Mouse (Mus musculus) embryonic facial prominence, embryonic 13.5 days (tissue): Measurements from ENCODE around the gene Slc43a1. TPM values are rescaled to one million over a fixed set of nuclear protein-coding genes. Genes with fewer than 3 reads are reported as not detected.
"Not testable (repeated sequence)": the region's sequence is repeated elsewhere in the genome, so short reads cannot be mapped to it uniquely, and the experiment has no call there.

Experiments
- ATAC-seq: fragments of 200-750 bp; cut with Nextera tagmentation; 2 replicates; pipeline ENCODE4 v1.8.0; 2017; ENCODE audit warnings: low read depth; ENCODE audit not compliant: insufficient number of reproducible peaks, insufficient read depth, low FRiP score, low TSS enrichment
- H3K27ac ChIP-seq: fragments of 300-500 bp; sonication (generic); 2 replicates; pipeline ENCODE4 v1.5.1; 2015; ENCODE audit warnings: moderate library complexity, mild to moderate bottlenecking, inconsistent platforms
- H3K27me3 ChIP-seq: fragments of 300-500 bp; sonication (generic); 2 replicates; pipeline ENCODE4 v1.6.1; 2015; ENCODE audit warnings: mild to moderate bottlenecking, inconsistent platforms
- H3K36me3 ChIP-seq: fragments of 300-500 bp; sonication (generic); 2 replicates; pipeline ENCODE4 v1.6.1; 2015; ENCODE audit warnings: mild to moderate bottlenecking, inconsistent platforms
- H3K4me1 ChIP-seq: fragments of 300-500 bp; sonication (generic); 2 replicates; pipeline ENCODE4 v1.6.1; 2015; ENCODE audit warnings: inconsistent platforms
- H3K4me2 ChIP-seq: fragments of 300-500 bp; sonication (generic); 2 replicates; pipeline ENCODE4 v1.6.1; 2015; ENCODE audit warnings: moderate library complexity, mild to moderate bottlenecking, inconsistent platforms
- H3K4me3 ChIP-seq: fragments of 300-500 bp; sonication (generic); 2 replicates; pipeline ENCODE4 v1.5.1; 2015; ENCODE audit warnings: mild to moderate bottlenecking, inconsistent platforms
- H3K9ac ChIP-seq: fragments of 300-500 bp; sonication (generic); 2 replicates; pipeline ENCODE4 v1.6.1; 2015; ENCODE audit warnings: mild to moderate bottlenecking, inconsistent platforms
- H3K9me3 ChIP-seq: fragments of 300-500 bp; sonication (generic); 2 replicates; pipeline ENCODE4 v1.6.1; 2016; ENCODE audit warnings: inconsistent platforms
- WGBS: fragments of 180-500 bp; shearing (Covaris S2); methylation state at CpG from one replicate; pipeline ENCODE4 v1.1.7; 2015; ENCODE audit warnings: mixed read lengths; 5-methylcytosine and 5-hydroxymethylcytosine counted together
- polyA plus RNA-seq: library from polyadenylated mRNA; unstranded; fragments of >200 nt; fragmentation: Nextera tagmentation; extraction: Ambion mirVana; gene quantifications from 2 replicates; pipeline ENCODE4 v1.2.1, GENCODE M21; 2015

The Slc43a1 gene
- 16.5 and 17.0 TPM in 2 replicates for polyA plus RNA-seq

- no peaks in the 10 kb centered on the region for H3K9me3 ChIP-seq
- peak within 1 kb of the TSS; percentile 71 for H3K4me3 ChIP-seq
- peaks cover 30% of the 10 kb centered on the region for H3K4me1 ChIP-seq
- H3K27ac ChIP-seq, result peak within 1 kb of the TSS; percentile 93
- no peaks in the 10 kb centered on the region for H3K36me3 ChIP-seq
- H3K9ac ChIP-seq, result peak within 1 kb of the TSS; percentile 87
- WGBS, result 12% methylated on average over 10 of the region's 10 CpGs
- H3K4me2 ChIP-seq, result peak within 1 kb of the TSS; percentile 94
- H3K27me3 ChIP-seq, result peaks cover 10% of the 10 kb centered on the region
- no peak for ATAC-seq
Measured at GRCm38 (mm10) chr2:84838593-84838949, at the start of gene Slc43a1. TSS of gene Slc43a1 (plus strand) at chr2:84838850.

- no peak for ATAC-seq
- Histone ChIP-seq H3K4me3 (no peak overlapping the region), H3K9me3 (0 out of 2 replicates have a peak, but pooled peaks cover 6% of the 10 kb centered on the region), H3K27me3 (no peaks in the 10 kb centered on the region), H3K27ac (no peak overlapping the region), H3K9ac (no peak overlapping the region), H3K4me1 (no peaks in the 10 kb centered on the region), H3K4me2 (no peak overlapping the region), H3K36me3 (no peaks in the 10 kb centered on the region)
- WGBS, result 51% methylated on average over 9 of the region's 9 CpGs
Measured at GRCm38 (mm10) chr2:84790418-84790817, 48.2 kb upstream of the Slc43a1 start.

- no peak overlapping the region for H3K4me3 ChIP-seq
- H3K4me1 ChIP-seq, result no peaks in the 10 kb centered on the region
- H3K9ac ChIP-seq, result no peak overlapping the region
- 85% methylated on average over 3 of the region's 3 CpGs for WGBS
- no peaks in the 10 kb centered on the region for H3K27me3 ChIP-seq
- H3K36me3 ChIP-seq, result no peaks in the 10 kb centered on the region
- H3K27ac ChIP-seq, result no peak overlapping the region
- H3K9me3 ChIP-seq, result 0 out of 2 replicates have a peak, but pooled peaks cover 11% of the 10 kb centered on the region
- no peak overlapping the region for H3K4me2 ChIP-seq
- ATAC-seq, result no peak
Measured at GRCm38 (mm10) chr2:84792516-84792915, 46.1 kb upstream of the Slc43a1 start.

GRCm38 (mm10) chr2:84793154-84793553 is 45.5 kb upstream of the Slc43a1 start:
- Histone ChIP-seq H3K27ac (no peak overlapping the region), H3K4me3 (no peak overlapping the region), H3K4me1 (0 out of 2 replicates have a peak, but pooled peaks cover 3% of the 10 kb centered on the region), H3K4me2 (no peak overlapping the region), H3K9ac (no peak overlapping the region), H3K36me3 (no peaks in the 10 kb centered on the region), H3K27me3 (no peaks in the 10 kb centered on the region), H3K9me3 (0 out of 2 replicates have a peak, but pooled peaks cover 11% of the 10 kb centered on the region)
- no peak for ATAC-seq
- 85% methylated on average over 3 of the region's 3 CpGs for WGBS

GRCm38 (mm10) chr2:84793871-84794270 is 44.8 kb upstream of the Slc43a1 start:
- Histone ChIP-seq H3K27me3 (no peaks in the 10 kb centered on the region), H3K4me2 (no peak overlapping the region), H3K4me1 (0 out of 2 replicates have a peak, but pooled peaks cover 6% of the 10 kb centered on the region), H3K36me3 (no peaks in the 10 kb centered on the region), H3K9me3 (0 out of 2 replicates have a peak, but pooled peaks cover 11% of the 10 kb centered on the region), H3K9ac (no peak overlapping the region), H3K4me3 (no peak overlapping the region), H3K27ac (no peak overlapping the region)
- WGBS, result 86% methylated on average over 3 of the region's 3 CpGs
- no peak for ATAC-seq

GRCm38 (mm10) chr2:84797833-84798492 is 40.7 kb upstream of the Slc43a1 start:
- 8% methylated on average over 13 of the region's 13 CpGs for WGBS
- Histone ChIP-seq H3K27ac (peak overlapping the region; percentile 48; the same call in 1 of the 2 replicates), H3K9ac (peak overlapping the region; percentile 71)

GRCm38 (mm10) chr2:84798493-84798921 is 40.1 kb upstream of the Slc43a1 start, which contains the start of gene Ube2l6:
TSS of gene Ube2l6 (plus strand) at chr2:84798828.
- Histone ChIP-seq H3K27me3 (no peaks in the 10 kb centered on the region), H3K27ac (peak within 1 kb of the TSS; percentile 60; the same call in 1 of the 2 replicates)

More at GRCm38 (mm10) chr2:84797833-84798492, 40.7 kb upstream of the Slc43a1 start:
- Histone ChIP-seq H3K36me3 (no peaks in the 10 kb centered on the region), H3K27me3 (no peaks in the 10 kb centered on the region), H3K4me3 (peak overlapping the region; percentile 58), H3K4me1 (peaks cover 6% of the 10 kb centered on the region; the same call in 1 of the 2 replicates), H3K4me2 (peak overlapping the region; percentile 97), H3K9me3 (0 out of 2 replicates have a peak, but pooled peaks cover 11% of the 10 kb centered on the region)
- ATAC-seq, result no peak

GRCm38 (mm10) chr2:84799041-84799561 is 39.5 kb upstream of the Slc43a1 start:
- Histone ChIP-seq H3K4me2 (peak overlapping the region; percentile 97), H3K9ac (peak overlapping the region; percentile 71), H3K4me1 (peaks cover 6% of the 10 kb centered on the region; the same call in 1 of the 2 replicates), H3K4me3 (peak overlapping the region; percentile 58), H3K9me3 (0 out of 2 replicates have a peak, but pooled peaks cover 11% of the 10 kb centered on the region), H3K36me3 (no peaks in the 10 kb centered on the region), H3K27ac (peak overlapping the region; percentile 60; the same call in 1 of the 2 replicates), H3K27me3 (no peaks in the 10 kb centered on the region)
- peak; percentile 26; the same call in 1 of the 2 replicates for ATAC-seq
- 1% methylated on average over 16 of the region's 16 CpGs for WGBS

More at GRCm38 (mm10) chr2:84798493-84798921, 40.1 kb upstream of the Slc43a1 start, which contains the start of gene Ube2l6:
- peak within 1 kb of the TSS; percentile 71 for H3K9ac ChIP-seq
- 0 out of 2 replicates have a peak, but pooled peaks cover 11% of the 10 kb centered on the region for H3K9me3 ChIP-seq
- no peaks in the 10 kb centered on the region for H3K36me3 ChIP-seq
- WGBS, result under 1% methylated on average over 21 of the region's 21 CpGs
- peak; percentile 74 for ATAC-seq
- peak within 1 kb of the TSS; percentile 58 for H3K4me3 ChIP-seq
- peak within 1 kb of the TSS; percentile 97 for H3K4me2 ChIP-seq
- H3K4me1 ChIP-seq, result peaks cover 6% of the 10 kb centered on the region; the same call in 1 of the 2 replicates

GRCm38 (mm10) chr2:84800304-84800703 is 38.3 kb upstream of the Slc43a1 start:
- no peaks in the 10 kb centered on the region for H3K27me3 ChIP-seq
- H3K27ac ChIP-seq, result no peak overlapping the region
- ATAC-seq, result no peak
- no peak overlapping the region for H3K4me3 ChIP-seq
- no peak overlapping the region for H3K4me2 ChIP-seq
- H3K36me3 ChIP-seq, result no peaks in the 10 kb centered on the region
- H3K9ac ChIP-seq, result no peak overlapping the region
- H3K9me3 ChIP-seq, result 0 out of 2 replicates have a peak, but pooled peaks cover 4% of the 10 kb centered on the region
- peaks cover 6% of the 10 kb centered on the region; the same call in 1 of the 2 replicates for H3K4me1 ChIP-seq
- 72% methylated on average over 4 of the region's 4 CpGs for WGBS

GRCm38 (mm10) chr2:84801223-84801622 is 37.4 kb upstream of the Slc43a1 start:
- H3K27ac ChIP-seq, H3K36me3 ChIP-seq, H3K9ac ChIP-seq, H3K4me3 ChIP-seq, H3K4me2 ChIP-seq, H3K27me3 ChIP-seq, ATAC-seq, H3K9me3 ChIP-seq, H3K4me1 ChIP-seq: not testable (repeated sequence)
- WGBS, result 77% methylated on average over 5 of the region's 5 CpGs

GRCm38 (mm10) chr2:84803963-84804362 is 34.7 kb upstream of the Slc43a1 start:
- H3K4me3 ChIP-seq, result no peak overlapping the region
- H3K4me2 ChIP-seq, result no peak overlapping the region
- WGBS, result 83% methylated on average over 7 of the region's 7 CpGs
- no peak overlapping the region for H3K9ac ChIP-seq
- H3K9me3 ChIP-seq, result no peaks in the 10 kb centered on the region
- H3K36me3 ChIP-seq, result peaks cover 5% of the 10 kb centered on the region
- H3K4me1 ChIP-seq, result no peaks in the 10 kb centered on the region; the same call in 1 of the 2 replicates
- no peak for ATAC-seq
- no peak overlapping the region for H3K27ac ChIP-seq
- no peaks in the 10 kb centered on the region for H3K27me3 ChIP-seq
